11 mouse cellular contexts compared by ENCODE assay signal in the genomic region with DNA sequence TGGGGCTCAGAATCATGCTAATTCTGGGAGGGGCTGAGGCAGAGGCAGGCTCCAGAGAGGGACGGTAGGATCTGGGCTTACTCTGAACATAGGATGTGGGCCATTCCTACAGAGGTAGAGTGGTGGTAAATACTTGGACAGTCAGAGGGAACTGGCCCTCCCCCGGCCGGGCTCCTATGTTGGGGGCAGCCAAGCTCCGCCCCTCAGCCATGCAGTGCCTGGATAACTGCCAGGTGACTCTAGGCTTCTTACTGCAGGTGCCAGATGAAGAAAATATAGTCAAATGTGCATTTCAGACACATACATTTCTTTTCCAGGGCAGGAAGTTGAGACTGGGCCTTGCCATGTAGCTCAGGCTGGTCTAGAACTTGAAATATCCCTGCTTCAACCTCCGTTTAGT.
A peak's percentile ranks its signal among the peaks of the same experiment; 100 is the strongest.
DNase-seq lines count a peak whose midpoint lies in the region.
"Had no signal": no experiment of that assay in that cellular context is flagged by ENCODE, and none has a peak within 500 bp of the region (broad histone marks: within the 10 kb centered on the region; RNA-seq: fewer than 3 reads in every experiment).

No protein-coding gene starts in this region.

- peak; percentile 16 for DNase-seq in cerebellum, adult 8-10 months
- no peak for DNase-seq in cerebellum, adult 9-11 months
- peak; percentile 34 for DNase-seq in kidney, postnatal 14 days
- no peak for DNase-seq in kidney, adult 9 months
- DNase-seq in testis, postnatal 10 days (ENCODE audit: low spot score): peak; percentile 55
- no peak for DNase-seq in testis, postnatal 14 days (ENCODE audit: low spot score)
- DNase-seq in thymus, postnatal 36 days: no peak
- DNase-seq: kidney, adult 11 months; layer of hippocampus, adult 9-11 months; liver; thymus, postnatal 14 days had no signal

Comparison
In these comparisons a context has a peak if more than half of its experiments do, and no peak if none do; other contexts are left out.
1. DNase-seq: peak in cerebellum, adult 8-10 months (single experiment), kidney, postnatal 14 days (single experiment) and testis, postnatal 10 days (single experiment); none in cerebellum, adult 9-11 months (single experiment), kidney, adult 9 months (single experiment), testis, postnatal 14 days (single experiment) and thymus, postnatal 36 days (0 of 2).